Mouse (Mus musculus) thymus, adult 2 months (tissue): ENCODE results near the gene Siva1. TPM values are rescaled to one million over a fixed set of nuclear protein-coding genes. Genes with fewer than 3 reads are reported as not detected.
A peak's percentile ranks its signal among the peaks of the same experiment; 100 is the strongest.

Experiments used
- DNase-seq: peaks from one replicate; pipeline ENCODE4 v3.0.0; 2021
- H3K27ac ChIP-seq: fragments of 200-500 bp; 2 replicates; pipeline ENCODE4 v1.5.1; 2012; ENCODE audit warnings: low read length, control low read depth; ENCODE audit not compliant: control insufficient read depth, insufficient read depth
- H3K27me3 ChIP-seq: fragments of 200-500 bp; 2 replicates; pipeline ENCODE4 v1.6.1; 2012; ENCODE audit warnings: mild to moderate bottlenecking, low read length, moderate library complexity, mixed read lengths; ENCODE audit not compliant: control insufficient read depth, insufficient read depth
- H3K36me3 ChIP-seq: fragments of 200-500 bp; 2 replicates; pipeline ENCODE4 v1.6.1; 2012; ENCODE audit warnings: mild to moderate bottlenecking, low read length, moderate library complexity; ENCODE audit not compliant: control insufficient read depth, insufficient read depth
- H3K4me1 ChIP-seq: fragments of 200-500 bp; replicated peaks from 2 replicates; pipeline ENCODE4 v1.6.1; 2012; ENCODE audit warnings: low read length; ENCODE audit not compliant: control insufficient read depth, insufficient read depth
- H3K4me3 ChIP-seq: fragments of 200-500 bp; 2 replicates; pipeline ENCODE4 v1.5.1; 2012; ENCODE audit warnings: mild to moderate bottlenecking, low read length, control low read depth, moderate library complexity; ENCODE audit not compliant: control insufficient read depth, insufficient read depth
- CTCF ChIP-seq: fragments of 200-500 bp; IDR thresholded peaks from 2 replicates; pipeline ENCODE4 v1.5.1; 2012; ENCODE audit warnings: mild to moderate bottlenecking, control low read depth, low read length, moderate library complexity, borderline replicate concordance; ENCODE audit not compliant: control insufficient read depth, poor library complexity, insufficient read depth; ENCODE audit errors: extremely low read depth
- POLR2A ChIP-seq: fragments of 200-500 bp; IDR thresholded peaks from 2 replicates; pipeline ENCODE4 v1.6.1; 2012; ENCODE audit warnings: mild to moderate bottlenecking, low read length, control low read depth, moderate library complexity; ENCODE audit not compliant: control insufficient read depth, poor library complexity, insufficient read depth; ENCODE audit errors: extremely low read depth
- WGBS: fragments of 180-500 bp; shearing (Covaris S2); methylation state at CpG from one replicate; pipeline ENCODE4 v1.1.7; 2018; 5-methylcytosine and 5-hydroxymethylcytosine counted together
- polyA plus RNA-seq: library from polyadenylated mRNA; depleted of rRNA; stranded (reverse); fragments of >200 nt; gene quantifications from 2 replicates; pipeline ENCODE4 v1.2.3, GENCODE M21; 2012

Siva1 gene
- polyA plus RNA-seq, 1 experiment = 131 TPM

DNA sequence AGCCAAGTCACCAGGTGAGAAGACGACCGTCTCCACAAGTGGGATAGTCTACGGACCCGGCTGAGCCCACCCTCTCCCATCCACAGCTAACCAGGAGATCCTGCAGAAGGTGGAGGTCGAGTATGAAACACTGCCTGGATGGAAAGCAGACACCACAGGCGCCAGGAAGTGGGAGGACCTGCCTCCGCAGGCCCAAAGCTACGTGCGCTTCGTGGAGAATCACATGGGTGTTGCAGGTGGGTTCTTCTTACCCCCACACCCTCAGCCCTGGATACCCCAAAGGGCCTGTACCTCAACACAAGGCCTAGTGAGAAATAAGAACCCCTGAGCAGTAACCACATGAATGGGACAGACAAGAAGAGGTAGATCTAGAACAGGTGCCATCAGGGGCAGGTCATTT lies 5.0 kb upstream of the Siva1 start:
- DNase-seq = no peak
- TF ChIP-seq CTCF = no peak
- no peak for TF ChIP-seq POLR2A
- Histone ChIP-seq H3K27me3 (no peaks in the 10 kb centered on the region), H3K4me1 (peaks cover 13% of the 10 kb centered on the region), H3K27ac (no peak overlapping the region), H3K36me3 (no peaks in the 10 kb centered on the region), H3K4me3 (no peak overlapping the region)
- 49% methylated on average over 10 of the region's 10 CpGs for WGBS

DNA sequence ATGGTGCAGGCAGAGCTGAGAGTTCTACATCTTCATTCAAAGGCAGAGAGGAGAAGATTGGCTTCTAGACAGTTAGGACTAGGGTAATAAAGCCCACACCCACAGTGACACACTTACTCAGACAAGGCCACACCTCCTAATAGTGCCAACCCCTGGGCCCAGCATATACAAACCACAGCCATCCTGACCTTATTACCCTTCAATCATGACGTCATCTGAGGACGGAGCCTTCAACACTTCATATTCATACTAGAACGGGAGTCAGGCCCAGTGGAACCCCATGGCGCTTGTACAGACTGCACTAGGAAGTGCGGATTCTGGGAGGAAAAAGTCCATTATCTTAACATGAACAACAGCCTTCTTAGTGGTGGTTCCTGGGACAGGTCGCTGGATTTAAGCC lies 1.4 kb upstream of the Siva1 start:
- Histone ChIP-seq H3K27ac (no peak overlapping the region), H3K4me1 (peaks cover 28% of the 10 kb centered on the region), H3K36me3 (no peaks in the 10 kb centered on the region), H3K4me3 (no peak overlapping the region), H3K27me3 (no peaks in the 10 kb centered on the region)
- 96% methylated on average over 6 of the region's 6 CpGs for WGBS
- DNase-seq = no peak
- no peak for TF ChIP-seq POLR2A
- no peak for TF ChIP-seq CTCF

DNA sequence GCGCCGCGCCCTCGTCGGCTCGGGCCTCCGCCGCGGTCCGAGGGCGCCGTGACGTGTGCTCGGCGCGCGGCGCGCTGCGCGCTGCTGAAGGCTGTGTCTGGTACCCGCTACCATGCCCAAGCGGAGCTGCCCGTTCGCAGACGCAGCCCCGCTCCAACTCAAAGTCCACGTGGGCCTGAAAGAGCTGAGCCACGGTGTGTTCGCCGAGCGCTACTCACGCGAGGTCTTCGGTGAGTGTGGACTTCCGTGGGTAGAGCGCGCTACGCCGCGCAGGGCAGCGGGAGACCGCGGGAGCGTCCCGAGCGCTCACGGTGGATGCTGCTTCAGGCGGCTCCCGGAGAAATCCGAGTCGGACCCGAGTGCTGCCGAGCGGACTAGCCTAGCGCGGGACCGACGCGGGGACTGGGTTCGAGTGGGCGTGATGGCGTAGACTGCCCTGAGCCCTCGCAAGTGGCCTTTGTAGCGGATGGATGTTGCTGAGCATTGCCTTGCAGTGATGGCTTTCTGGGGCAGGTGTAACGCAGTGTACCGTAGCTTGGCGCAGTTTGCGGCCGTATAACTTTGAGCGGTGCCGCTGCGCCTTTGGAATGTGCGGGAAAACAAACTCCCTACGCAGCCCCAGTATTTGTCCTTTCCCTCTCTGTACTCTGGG lies 502 bp downstream of the Siva1 start:
- Histone ChIP-seq H3K27me3 (no peaks in the 10 kb centered on the region), H3K4me1 (peaks cover 30% of the 10 kb centered on the region), H3K36me3 (peaks cover 3% of the 10 kb centered on the region; the same call in 1 of the 2 replicates), H3K27ac (no peak overlapping the region), H3K4me3 (peak overlapping the region; percentile 65)
- under 1% methylated on average over 75 of the region's 75 CpGs for WGBS
- DNase-seq = peak; percentile 47
- TF ChIP-seq POLR2A (peak; percentile 76; the same call in 1 of the 2 replicates), CTCF (peak; percentile 12; the same call in 1 of the 2 replicates)

DNA sequence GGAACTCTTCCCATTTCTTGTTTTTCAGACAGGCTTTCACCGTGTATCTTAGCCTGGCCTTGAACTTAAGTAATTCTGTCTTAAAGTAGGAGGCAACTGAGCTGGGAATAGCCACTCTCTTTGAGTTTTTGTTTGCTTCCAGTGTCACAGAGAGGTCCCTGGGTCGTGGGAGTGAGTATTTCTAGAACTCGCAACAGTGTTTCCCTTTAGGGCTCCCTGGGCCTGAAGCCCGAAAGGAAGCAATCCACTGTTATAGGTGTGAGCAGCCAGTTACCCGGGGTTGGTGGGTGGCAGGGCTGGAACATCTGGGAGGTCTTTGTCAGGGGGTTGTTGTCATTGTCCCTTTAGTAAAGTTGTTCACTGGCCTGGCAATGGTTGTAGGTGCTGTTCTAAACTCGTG lies 1.7 kb downstream of the Siva1 start:
- no peak for DNase-seq
- H3K4me1 ChIP-seq = peaks cover 29% of the 10 kb centered on the region
- no peak for TF ChIP-seq POLR2A
- TF ChIP-seq CTCF = no peak
- peaks cover 3% of the 10 kb centered on the region; the same call in 1 of the 2 replicates for H3K36me3 ChIP-seq
- H3K27me3 ChIP-seq = no peaks in the 10 kb centered on the region
- no peak overlapping the region for H3K4me3 ChIP-seq
- WGBS = 66% methylated on average over 6 of the region's 6 CpGs
- no peak overlapping the region for H3K27ac ChIP-seq

DNA sequence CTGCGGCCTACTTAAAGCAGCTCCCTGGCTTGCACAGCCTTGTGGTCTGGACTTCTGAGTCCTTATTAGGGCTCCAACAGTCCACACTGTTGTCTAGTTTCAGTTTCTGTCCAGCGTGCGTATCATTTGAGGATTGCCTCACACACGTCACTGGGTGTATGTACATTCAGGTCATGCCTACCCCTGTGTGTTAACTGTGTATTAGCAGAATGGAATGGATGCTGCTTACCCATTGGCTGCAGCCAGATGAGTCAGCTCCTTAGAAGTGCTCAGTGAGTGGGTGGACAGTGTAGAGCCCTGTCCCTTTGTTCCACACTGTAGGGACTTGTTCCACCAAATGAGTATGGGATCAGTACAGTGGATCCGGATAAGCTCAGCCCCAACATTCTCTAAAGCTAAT lies 3.6 kb downstream of the Siva1 start:
- peaks cover 3% of the 10 kb centered on the region; the same call in 1 of the 2 replicates for H3K36me3 ChIP-seq
- no peak for TF ChIP-seq POLR2A
- TF ChIP-seq CTCF = no peak
- DNase-seq = no peak
- H3K27ac ChIP-seq = no peak overlapping the region
- no peak overlapping the region for H3K4me3 ChIP-seq
- peaks cover 29% of the 10 kb centered on the region for H3K4me1 ChIP-seq
- no peaks in the 10 kb centered on the region for H3K27me3 ChIP-seq
- WGBS = 91% methylated on average over 5 of the region's 5 CpGs

DNA sequence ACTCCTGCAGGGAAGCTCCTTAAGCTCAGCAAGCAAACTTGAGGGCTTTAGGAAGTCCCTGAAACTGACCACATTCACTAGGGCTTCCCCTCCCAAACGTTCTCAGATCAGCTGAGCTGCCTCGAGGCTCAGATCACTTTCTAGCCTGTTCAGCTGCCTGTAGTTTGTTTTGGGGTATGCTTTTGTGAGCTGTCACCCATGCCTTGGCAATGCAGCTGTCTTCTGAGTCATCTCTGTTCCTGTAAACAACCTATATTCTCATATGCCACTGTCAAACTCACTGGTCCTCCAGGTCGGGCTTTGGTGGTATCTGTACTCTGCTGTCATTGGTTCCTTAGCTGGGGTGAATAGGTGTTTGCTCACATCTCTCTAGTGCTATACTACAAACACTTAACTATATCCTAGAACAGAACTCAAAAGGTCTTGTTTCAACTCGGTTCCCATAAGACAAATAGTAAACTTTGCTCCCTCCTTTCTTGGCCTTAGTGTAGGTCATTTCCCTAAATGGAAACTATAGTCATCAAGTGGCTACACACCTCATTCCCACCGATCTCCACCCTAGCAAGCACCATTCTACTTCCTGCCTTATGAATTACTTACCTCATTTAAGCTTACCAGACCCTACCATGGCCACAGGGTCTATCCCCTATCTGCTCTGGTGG lies 7.4 kb downstream of the Siva1 start:
- peaks cover 14% of the 10 kb centered on the region for H3K4me1 ChIP-seq
- no peak for DNase-seq
- H3K4me3 ChIP-seq = no peak overlapping the region
- no peak overlapping the region for H3K27ac ChIP-seq
- WGBS = 79% methylated on average over 5 of the region's 5 CpGs
- H3K36me3 ChIP-seq = peaks cover 21% of the 10 kb centered on the region
- TF ChIP-seq CTCF (no peak), POLR2A (no peak)
- H3K27me3 ChIP-seq = no peaks in the 10 kb centered on the region
